Mouse (Mus musculus) left cerebral cortex, postnatal 14 days (tissue): ENCODE results near the gene Gstcd. TPM values are rescaled to one million over a fixed set of nuclear protein-coding genes. Genes with fewer than 3 reads are reported as not detected.

Source experiments
- DNase-seq, 2 experiments: peaks; one replicate each; pipeline ENCODE4 v3.0.0; 2021 to 2022; ENCODE audit warnings: low spot score in 2 of 2, mixed read lengths in 1 of 2
- intact Hi-C: fragments of 180-260 bp; cut with DNase I; formaldehyde crosslinking; loops from one replicate; pipeline ENCODE4 v1.15.1; 2025
- long read RNA-seq, 2 experiments: library from polyadenylated mRNA; stranded (forward); transcript quantifications; one replicate each; pipeline ENCODE4 v2.0.0; 2021
- total RNA-seq, 2 experiments: library from RNA; stranded (reverse); gene quantifications; 2 replicates each; pipeline ENCODE4 v1.2.3; 2021

Gene Gstcd
- total RNA-seq = 1 to 10 TPM; 6.3 to 7.6 TPM
- long read RNA-seq, experiment 1, partial matches to known transcripts = 0 of 2 reads
- long read RNA-seq, experiment 1, other reads (novel, unspliced or antisense) = 2 of 2 reads
- long read RNA-seq, experiment 2, partial matches to known transcripts = 0 of 6 reads
- long read RNA-seq, experiment 2, other reads (novel, unspliced or antisense) = 4 of 6 reads

DNA sequence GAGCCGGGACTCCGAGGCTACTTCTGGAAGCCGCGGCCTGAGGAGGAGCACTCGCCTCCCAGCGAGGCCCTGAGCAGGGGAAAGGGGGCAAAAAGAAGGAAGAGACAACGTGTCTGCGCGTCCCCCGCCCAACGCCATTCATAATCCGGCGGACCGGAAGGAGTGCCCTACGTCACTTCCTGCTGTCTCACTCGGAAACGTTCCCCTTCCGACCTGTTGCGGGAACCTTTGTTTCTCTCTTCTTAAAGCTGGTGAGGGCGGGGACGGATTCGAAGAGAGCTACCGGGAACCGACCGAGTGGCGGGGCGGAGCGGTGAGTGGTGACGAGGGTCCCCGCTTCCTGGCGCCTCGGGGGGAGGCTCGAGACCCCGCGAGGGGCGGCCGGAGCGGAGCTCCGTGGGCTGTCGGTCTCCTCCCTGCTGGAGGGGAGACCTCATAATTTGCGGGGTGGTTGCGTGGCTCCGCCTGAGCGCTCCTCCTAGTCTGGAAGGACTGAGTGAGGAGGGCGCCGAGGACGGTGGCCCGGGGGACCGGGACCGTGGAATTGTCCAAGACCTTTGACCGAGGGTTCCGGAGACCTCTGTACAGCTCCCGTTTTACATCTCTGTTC is at the start of gene Gstcd, which contains the start of gene Ints12:
TSS of gene Gstcd (minus strand) at position 370 of the 610 bp plus-strand sequence.
TSS of gene Ints12 (plus strand) at position 177 of the 610 bp plus-strand sequence.
- intact Hi-C loops = no loop called here
- DNase-seq = peak; percentile 95 to 97

- peak in 1 of 2 experiments; percentile 28 for DNase-seq
- intact Hi-C loops = loop anchor here (10.0 kb wide), 1 partner anchor 142 kb away; no protein-coding TSS in a partner anchor
Measured at GRCm38 (mm10) chr3:133132611-133133010, 40.8 kb upstream of the Gstcd start.

DNA sequence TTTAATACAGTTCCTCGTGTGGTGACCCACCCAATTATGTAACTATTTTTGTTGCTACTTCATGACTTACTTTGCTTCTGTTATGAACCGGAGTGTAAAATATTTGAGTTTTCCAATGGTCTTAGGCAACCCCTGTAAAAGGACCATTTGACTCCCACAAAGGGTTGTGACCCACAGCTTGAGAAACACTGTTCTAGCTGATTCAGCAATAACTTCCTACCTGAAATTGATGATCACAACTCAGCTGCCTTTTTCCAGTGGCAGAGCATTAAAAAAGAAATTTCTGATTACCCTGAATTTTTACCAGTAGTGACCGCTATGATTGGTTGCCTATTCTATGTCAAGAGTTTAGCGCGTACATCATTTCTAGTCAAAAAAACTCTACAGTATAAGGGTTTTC is 39.5 kb upstream of the Gstcd start:
- intact Hi-C loops = loop anchor here (10.0 kb wide), 1 partner anchor 143 kb away; no protein-coding TSS in a partner anchor
- DNase-seq = no peak

- intact Hi-C loops = no loop called here
- DNase-seq = no peak
Measured at GRCm38 (mm10) chr3:133113281-133113680, 21.4 kb upstream of the Gstcd start.

DNA sequence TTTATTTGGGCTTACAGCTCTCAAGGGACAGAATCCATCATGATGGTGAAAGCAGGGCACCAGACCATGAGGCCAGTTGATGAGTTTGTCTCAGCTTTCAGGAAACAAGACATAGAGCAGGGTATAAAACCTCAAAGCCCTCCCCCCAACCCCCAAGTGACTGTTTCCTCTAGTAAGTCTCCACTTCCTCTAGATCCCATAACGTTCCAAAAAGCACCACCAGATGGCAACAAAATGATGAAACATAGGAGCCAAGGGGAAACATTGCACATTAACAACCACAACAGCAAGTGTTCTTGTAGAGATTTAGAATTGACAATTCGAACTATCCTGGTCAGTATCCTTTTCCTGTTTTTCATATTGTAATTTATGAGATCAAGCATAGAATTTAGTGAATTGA is 19.9 kb upstream of the Gstcd start:
- intact Hi-C loops = no loop called here
- peak; percentile 43 to 52 for DNase-seq

DNA sequence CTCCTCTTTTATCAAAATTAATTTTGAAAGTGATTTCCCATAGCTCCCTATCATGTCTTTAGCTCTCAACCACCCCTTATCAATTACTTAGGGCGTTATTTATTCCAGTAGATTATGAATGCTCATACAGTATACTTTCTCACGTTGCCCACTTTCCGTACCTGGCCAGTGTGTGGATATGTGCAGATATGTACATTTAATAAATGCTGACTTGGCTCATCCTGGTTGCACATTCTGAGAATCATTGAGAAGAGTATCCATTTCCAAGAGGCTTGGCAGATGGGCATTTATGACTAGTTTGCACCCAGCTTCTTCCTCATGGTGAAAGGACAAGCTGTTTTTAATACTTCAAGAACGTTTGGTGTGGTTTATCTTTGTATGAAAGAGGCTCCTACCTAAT is 18.0 kb upstream of the Gstcd start:
- intact Hi-C loops = loop anchor here (10.0 kb wide), 1 partner anchor 1515 kb away; no protein-coding TSS in a partner anchor
- no peak for DNase-seq

- intact Hi-C loops = loop anchor here (10.0 kb wide), 1 partner anchor 1516 kb away; no protein-coding TSS in a partner anchor
- no peak for DNase-seq
Measured at GRCm38 (mm10) chr3:133108731-133109130, 16.9 kb upstream of the Gstcd start.

DNA sequence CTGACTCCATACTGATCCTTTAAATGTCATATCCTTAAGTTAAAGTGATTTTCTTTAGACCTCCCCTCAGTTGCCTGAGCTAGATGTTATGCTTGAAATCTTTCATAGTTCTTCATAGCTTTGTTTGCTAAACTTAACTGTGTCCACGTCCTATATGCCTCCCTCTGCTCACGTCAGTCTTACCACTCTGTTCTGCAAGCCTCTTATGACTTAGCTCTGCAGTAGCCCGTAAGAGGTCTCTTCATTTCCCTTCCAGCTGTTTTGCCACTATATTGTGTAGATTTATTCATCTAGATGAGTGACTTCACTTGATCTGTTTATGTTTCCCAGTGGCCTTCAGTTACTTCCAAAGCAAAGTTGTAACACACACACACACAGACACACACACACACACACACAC is 12.6 kb upstream of the Gstcd start:
- intact Hi-C loops = loop anchor here (10.0 kb wide), 1 partner anchor 1520 kb away; no protein-coding TSS in a partner anchor
- no peak for DNase-seq

- no peak for DNase-seq
- intact Hi-C loops = loop anchor here (10.0 kb wide), 1 partner anchor 1521 kb away; no protein-coding TSS in a partner anchor
Measured at GRCm38 (mm10) chr3:133103768-133104167, 11.9 kb upstream of the Gstcd start.

- DNase-seq = no peak
- intact Hi-C loops = no loop called here
Measured at GRCm38 (mm10) chr3:133098909-133099308, 7.1 kb upstream of the Gstcd start.

- DNase-seq = no peak
- intact Hi-C loops = no loop called here
Measured at GRCm38 (mm10) chr3:133098336-133098735, 6.5 kb upstream of the Gstcd start.

GRCm38 (mm10) chr3:133097936-133098335 is 6.1 kb upstream of the Gstcd start:
- no peak for DNase-seq
- intact Hi-C loops = no loop called here

GRCm38 (mm10) chr3:133094305-133094704 is 2.5 kb upstream of the Gstcd start:
- intact Hi-C loops = no loop called here

GRCm38 (mm10) chr3:133092936-133093335 is 1.1 kb upstream of the Gstcd start:
- DNase-seq = no peak
- intact Hi-C loops = no loop called here

More at GRCm38 (mm10) chr3:133094305-133094704, 2.5 kb upstream of the Gstcd start:
- no peak for DNase-seq

DNA sequence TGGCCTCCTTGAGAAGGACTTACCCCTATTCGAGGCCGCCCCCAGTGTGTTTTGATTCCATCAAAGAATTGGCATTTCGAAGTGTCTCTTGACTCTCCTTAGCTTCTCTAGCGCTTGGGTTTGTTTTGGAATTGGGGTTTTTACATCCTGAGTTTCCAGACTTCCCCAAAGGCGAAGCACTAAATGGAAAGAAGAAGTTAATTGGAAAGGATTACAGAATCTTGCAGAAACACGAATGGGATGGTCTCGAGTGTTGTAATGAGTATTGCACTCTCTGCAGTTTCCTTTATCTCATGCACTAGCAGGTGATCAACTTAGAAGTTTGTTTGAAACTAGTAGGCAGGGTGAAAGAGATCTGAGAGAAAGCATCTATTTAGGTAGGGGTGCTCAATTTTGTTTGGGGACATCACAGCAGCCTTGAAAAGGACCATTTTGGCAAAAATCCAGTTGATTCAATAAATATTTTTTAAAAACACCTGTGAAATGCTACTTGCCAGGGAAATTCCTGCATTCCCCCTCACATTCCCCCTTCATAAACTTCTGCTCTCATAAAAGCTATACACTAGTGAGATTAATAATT is 531 bp upstream of the Gstcd start:
- DNase-seq = no peak
- intact Hi-C loops = no loop called here

DNA sequence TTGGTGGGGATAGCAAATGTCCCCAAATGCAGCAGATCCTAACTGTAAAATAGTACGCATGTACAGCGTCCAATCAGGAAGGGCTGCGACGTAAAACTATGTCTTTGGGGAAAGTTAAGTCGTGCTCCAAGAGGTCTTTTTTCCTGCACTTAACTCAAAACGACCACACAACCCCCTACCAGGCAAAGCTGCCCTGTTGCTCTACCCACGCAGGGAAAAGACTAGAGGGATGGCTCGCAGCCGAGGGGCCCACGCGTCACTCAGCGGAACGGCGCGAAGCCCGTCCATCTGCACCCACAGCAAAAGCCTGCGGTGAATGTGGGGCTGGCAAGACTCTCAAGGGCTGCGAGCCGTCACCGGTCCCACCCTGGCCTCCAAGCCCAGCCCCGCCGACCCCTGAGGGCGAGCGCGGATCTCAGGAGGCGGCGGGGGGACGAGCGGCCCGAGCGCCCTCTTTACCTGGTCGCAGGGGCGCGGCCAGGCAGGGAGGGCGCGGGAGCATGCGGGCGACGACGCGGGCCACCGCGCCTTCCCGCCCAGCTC is 641 bp downstream of the Gstcd start:
- peak; percentile 38 to 71 for DNase-seq
- intact Hi-C loops = no loop called here

DNA sequence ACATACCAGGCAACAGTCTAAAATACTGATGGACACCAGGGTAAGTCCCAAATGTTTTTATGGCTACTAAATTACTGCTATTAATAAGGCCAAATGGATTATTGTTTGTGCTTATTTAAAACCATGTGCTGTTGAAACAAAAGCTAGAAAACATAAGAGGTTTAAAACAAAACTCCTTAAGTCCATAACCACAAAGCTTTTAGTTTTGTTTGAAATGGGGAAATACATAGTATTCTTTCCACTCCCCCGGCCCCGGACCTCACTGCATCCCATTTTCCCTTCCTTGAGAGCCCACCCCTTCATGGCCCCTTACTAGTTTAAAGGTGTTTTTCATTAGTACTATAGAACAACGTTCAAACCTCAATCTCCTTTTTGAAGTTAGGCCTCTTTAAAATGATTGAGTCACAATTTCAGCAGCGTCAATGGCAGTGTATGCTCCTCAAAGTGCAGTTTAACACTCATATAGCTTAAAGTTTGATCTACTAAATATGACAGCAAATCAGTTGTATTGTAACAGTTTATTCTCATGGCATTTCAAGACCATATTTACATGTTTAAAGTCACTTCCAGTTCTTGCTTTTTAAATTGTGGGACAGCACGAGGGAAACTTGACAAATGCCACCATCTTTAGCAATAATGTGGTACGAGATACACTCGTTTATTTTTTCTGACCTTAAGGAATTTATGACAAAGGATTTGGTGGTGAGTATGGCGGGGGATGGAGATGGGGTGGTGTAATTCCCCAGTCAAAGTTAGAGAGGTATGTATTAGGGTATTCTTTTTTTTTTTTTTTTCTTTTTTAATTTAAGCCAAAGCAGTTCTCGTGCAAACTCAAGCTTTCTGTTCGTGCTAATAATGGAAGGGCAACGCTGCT is 1.3 kb downstream of the Gstcd start:
- DNase-seq = no peak
- intact Hi-C loops = no loop called here

DNA sequence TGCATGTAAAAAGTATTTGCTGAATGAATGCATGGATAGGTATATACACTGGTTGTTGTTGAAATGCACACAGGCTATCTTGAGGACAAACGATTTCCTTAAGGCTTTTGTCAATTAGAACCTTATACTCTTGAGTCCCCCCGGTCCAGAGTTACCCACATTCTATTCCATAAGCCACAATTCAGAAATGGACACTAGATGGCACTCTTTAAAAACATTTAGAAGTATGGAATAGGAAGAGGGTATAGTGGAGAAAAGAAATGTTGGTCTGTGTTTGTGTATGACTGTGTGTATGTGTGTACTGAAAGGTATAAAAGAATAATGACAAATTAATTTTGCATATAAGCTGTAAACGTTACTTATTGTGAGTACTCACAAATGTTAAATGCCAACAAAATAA is 6.0 kb downstream of the Gstcd start:
- peak in 1 of 2 experiments; percentile 38 for DNase-seq
- intact Hi-C loops = loop anchor here (2.0 kb wide), 1 partner anchor 339 kb away; no protein-coding TSS in a partner anchor

GRCm38 (mm10) chr3:133082736-133083135 is 9.1 kb downstream of the Gstcd start:
- no peak for DNase-seq
- intact Hi-C loops = no loop called here
